Mouse (Mus musculus): ENCODE results near the gene Adipor1. TPM values are rescaled to one million over a fixed set of nuclear protein-coding genes. Genes with fewer than 3 reads are reported as not detected.

The Adipor1 gene
- polyA plus RNA-seq, 1 experiment from 2014 or later: 72.1 TPM

DNA sequence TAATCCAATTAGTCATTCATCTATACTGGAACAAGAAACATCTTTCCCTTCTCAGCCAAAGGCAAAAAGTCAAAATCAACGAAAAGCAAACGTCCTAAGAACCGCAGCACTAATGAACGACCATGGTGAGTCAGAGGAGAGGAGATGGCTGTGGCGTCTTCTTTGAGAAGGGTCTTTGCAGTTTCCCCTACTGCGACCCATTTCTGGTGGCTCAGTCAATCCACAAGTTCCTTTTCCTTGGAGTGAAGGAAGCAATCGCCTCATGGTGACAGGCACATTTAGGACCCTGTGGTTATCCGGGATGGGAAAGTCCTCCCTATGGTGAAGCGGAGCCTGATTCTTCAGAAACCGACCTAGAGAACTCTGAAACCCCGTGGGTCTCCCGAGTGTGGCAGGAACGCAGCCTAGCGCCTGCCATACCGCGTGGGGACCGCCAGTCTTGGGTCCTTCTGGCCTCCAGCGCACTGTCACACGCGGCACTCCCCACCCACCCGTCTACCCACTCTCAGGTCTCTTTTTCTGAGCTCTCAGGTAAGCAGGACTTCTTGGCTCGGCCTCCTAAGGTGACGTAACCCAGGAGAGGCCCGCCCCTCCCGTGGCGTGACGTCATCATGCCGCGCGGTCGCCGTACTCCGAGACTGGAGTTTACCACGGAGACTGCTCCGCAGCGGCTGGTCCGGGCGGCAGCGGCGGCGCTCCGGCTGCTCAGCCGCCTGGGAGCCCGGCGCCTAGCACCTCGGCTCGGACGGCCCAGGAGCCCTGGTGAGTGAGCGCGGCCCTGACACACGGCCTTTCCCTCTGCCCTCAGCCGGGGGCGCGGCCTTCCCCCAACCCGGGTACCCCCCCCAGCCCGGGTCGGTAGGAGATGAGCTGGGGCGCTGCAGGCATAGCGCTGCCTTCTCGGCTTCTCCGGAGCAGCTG lies 40.0 kb downstream of the Adipor1 start, which contains the start of gene Klhl12:
Gene Klhl12 (plus strand): TSS at position 628 of the 921 bp plus-strand sequence.
- Histone ChIP-seq H3K9me3 (no peaks in the 10 kb centered on the region), H3K36me3 (peaks cover 12% of the 10 kb centered on the region; the same call in 1 of the 2 replicates), H3K27me3 (0 out of 2 replicates have a peak, but pooled peaks cover 4% of the 10 kb centered on the region), H3K27ac (replicated peaks) (peak within 1 kb of the TSS; percentile 68), H3K4me3 (peak within 1 kb of the TSS; percentile 81), H3K4me2 (replicated peaks) (peak within 1 kb of the TSS; percentile 77), H3K4me1 (peaks cover 13% of the 10 kb centered on the region), H3K9ac (replicated peaks) (peak within 1 kb of the TSS; percentile 84)
- WGBS: 1% methylated on average over 59 of the region's 61 CpGs
- peak; percentile 90 for ATAC-seq (ENCODE audit: low FRiP score, low read depth)

DNA sequence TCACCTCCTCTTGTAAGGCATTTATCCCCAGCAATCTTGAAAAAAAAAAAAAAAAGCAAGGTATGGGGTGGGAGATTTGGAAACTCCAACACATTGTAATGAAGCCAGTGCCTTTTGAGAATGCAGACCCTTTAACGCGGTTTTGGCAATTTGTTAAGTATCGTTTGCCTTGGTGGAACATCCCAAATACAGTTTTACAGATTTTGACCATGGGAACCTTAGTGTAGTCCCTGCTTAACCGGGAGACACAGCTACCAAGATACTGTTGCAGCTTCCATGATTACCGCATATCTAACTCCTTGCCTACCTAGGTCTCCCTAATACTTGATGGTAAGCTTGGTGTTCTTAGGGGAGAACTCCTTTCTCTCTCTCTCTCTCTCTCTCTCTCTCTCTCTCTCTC lies 40.9 kb downstream of the Adipor1 start:
- peaks cover 20% of the 10 kb centered on the region for H3K36me3 ChIP-seq
- H3K4me3 ChIP-seq: peak overlapping the region; percentile 81
- peak overlapping the region; percentile 77 for H3K4me2 ChIP-seq (replicated peaks)
- ATAC-seq (ENCODE audit: low FRiP score, low read depth): no peak
- H3K27me3 ChIP-seq: 0 out of 2 replicates have a peak, but pooled peaks cover 4% of the 10 kb centered on the region
- no peaks in the 10 kb centered on the region for H3K9me3 ChIP-seq
- 24% methylated on average over 5 of the region's 5 CpGs for WGBS
- H3K27ac ChIP-seq (replicated peaks): no peak overlapping the region
- H3K4me1 ChIP-seq: peaks cover 13% of the 10 kb centered on the region
- peak overlapping the region; percentile 84; the same call in 1 of the 2 replicates for H3K9ac ChIP-seq (replicated peaks)

GRCm38 (mm10) chr1:134458139-134458727 lies 43.1 kb downstream of the Adipor1 start:
- ATAC-seq (ENCODE audit: low FRiP score, low read depth): no peak
- no peak overlapping the region for H3K27ac ChIP-seq (replicated peaks)
- H3K36me3 ChIP-seq: peaks cover 28% of the 10 kb centered on the region
- no peak overlapping the region for H3K4me3 ChIP-seq
- H3K27me3 ChIP-seq: 0 out of 2 replicates have a peak, but pooled peaks cover 4% of the 10 kb centered on the region
- no peak overlapping the region for H3K4me2 ChIP-seq (replicated peaks)
- no peak overlapping the region for H3K9ac ChIP-seq (replicated peaks)
- H3K4me1 ChIP-seq: peaks cover 13% of the 10 kb centered on the region
- WGBS: 91% methylated on average over 7 of the region's 7 CpGs
- H3K9me3 ChIP-seq: no peaks in the 10 kb centered on the region

DNA sequence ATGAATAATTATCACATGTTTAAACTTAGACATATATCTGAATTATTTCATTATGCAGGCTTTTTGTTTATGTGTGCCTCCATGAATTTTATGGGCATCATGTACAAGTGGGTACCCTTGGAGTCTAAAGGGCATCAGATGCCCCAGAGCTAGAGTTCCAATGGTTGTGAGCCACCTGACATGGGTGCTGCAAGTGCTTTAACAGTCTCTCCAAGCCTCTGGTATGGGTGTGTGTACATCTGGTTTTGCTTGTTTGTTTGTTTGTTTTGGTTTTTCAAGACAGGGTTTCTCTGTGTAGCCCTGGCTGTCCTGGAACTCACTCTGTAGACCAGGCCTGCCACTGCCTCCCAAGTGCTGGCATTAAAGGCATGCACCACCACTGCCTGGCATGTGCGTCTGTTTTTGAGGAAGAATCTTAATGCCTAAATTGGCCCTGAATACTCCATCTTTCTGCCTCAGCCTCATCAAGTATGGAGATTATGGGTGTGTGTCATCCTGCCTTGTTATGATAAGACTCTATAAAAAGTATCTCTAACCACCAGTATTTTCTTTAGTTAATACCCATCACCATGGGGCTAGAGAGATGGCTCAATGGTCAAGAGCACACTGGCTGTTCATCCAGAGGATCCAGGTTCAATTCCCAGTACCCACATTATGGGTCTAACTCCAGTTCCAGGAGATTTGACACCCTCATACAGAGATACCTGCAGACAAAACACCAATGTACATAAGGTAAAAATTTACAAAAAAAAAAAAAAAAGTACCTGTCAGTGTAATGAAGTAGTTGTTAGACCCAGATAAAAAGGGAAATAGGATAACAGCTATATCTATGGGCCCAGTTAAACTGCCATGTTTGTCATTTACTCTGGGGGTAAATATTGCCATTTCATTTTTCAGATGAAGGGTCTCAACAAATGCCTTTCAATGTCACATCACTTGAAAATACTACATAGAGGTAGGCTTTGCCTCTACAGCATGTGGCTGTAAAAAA lies 45.4 kb downstream of the Adipor1 start:
- Histone ChIP-seq H3K4me1 (peaks cover 8% of the 10 kb centered on the region), H3K4me2 (replicated peaks) (no peak overlapping the region), H3K36me3 (peaks cover 45% of the 10 kb centered on the region), H3K4me3 (no peak overlapping the region), H3K27ac (replicated peaks) (no peak overlapping the region), H3K9ac (replicated peaks) (no peak overlapping the region), H3K9me3 (no peaks in the 10 kb centered on the region), H3K27me3 (no peaks in the 10 kb centered on the region)
- ATAC-seq (ENCODE audit: low FRiP score, low read depth): no peak
- WGBS: 94% methylated on average over 1 of the region's 1 CpGs

Other genes with a start within 250 kb of the Adipor1 start
- 2.3 and 2.9 TPM in 2 replicates for gene Chil1, start 233.2 kb upstream of the Adipor1 start, polyA plus RNA-seq (2016; fragmentation: Nextera tagmentation; extraction: Ambion mirVana)
- gene Mybph, start 221.9 kb upstream of the Adipor1 start, polyA plus RNA-seq (2016; fragmentation: Nextera tagmentation; extraction: Ambion mirVana): not detected in 2 replicates
- gene Adora1, start 179.9 kb upstream of the Adipor1 start, polyA plus RNA-seq (2016; fragmentation: Nextera tagmentation; extraction: Ambion mirVana): 0.64 and 1.0 TPM in 2 replicates
- gene Myog, start 125.4 kb upstream of the Adipor1 start, polyA plus RNA-seq (2016; fragmentation: Nextera tagmentation; extraction: Ambion mirVana): 0.11 and 0.30 TPM in 2 replicates
- 5.1 and 5.3 TPM in 2 replicates for gene Ppfia4, start 82.5 kb upstream of the Adipor1 start, polyA plus RNA-seq (2016; fragmentation: Nextera tagmentation; extraction: Ambion mirVana)
- gene Tmem183a, start 53.4 kb upstream of the Adipor1 start, polyA plus RNA-seq (2016; fragmentation: Nextera tagmentation; extraction: Ambion mirVana): 118 and 120 TPM in 2 replicates
- not detected in 2 replicates for gene 4933406M09Rik, start 29.4 kb upstream of the Adipor1 start, polyA plus RNA-seq (2016; fragmentation: Nextera tagmentation; extraction: Ambion mirVana)
- gene Cyb5r1, start 9.8 kb upstream of the Adipor1 start, polyA plus RNA-seq (2016; fragmentation: Nextera tagmentation; extraction: Ambion mirVana): 20.7 and 26.4 TPM in 2 replicates
- 31.3 and 32.7 TPM in 2 replicates for gene Klhl12, start 40.2 kb downstream of the Adipor1 start, polyA plus RNA-seq (2016; fragmentation: Nextera tagmentation; extraction: Ambion mirVana)
- gene Rabif, start 79.3 kb downstream of the Adipor1 start, polyA plus RNA-seq (2016; fragmentation: Nextera tagmentation; extraction: Ambion mirVana): 42.6 and 45.6 TPM in 2 replicates
- gene Mgat4e, start 134.3 kb downstream of the Adipor1 start, polyA plus RNA-seq (2016; fragmentation: Nextera tagmentation; extraction: Ambion mirVana): not detected in 2 replicates
- gene Kdm5b, start 144.8 kb downstream of the Adipor1 start, polyA plus RNA-seq (2016; fragmentation: Nextera tagmentation; extraction: Ambion mirVana): 102 and 111 TPM in 2 replicates
- 2.7 and 3.5 TPM in 2 replicates for gene Syt2, start 231.3 kb downstream of the Adipor1 start, polyA plus RNA-seq (2016; fragmentation: Nextera tagmentation; extraction: Ambion mirVana)

Measured in midbrain, embryonic 12.5 days (tissue).